Mouse (Mus musculus) right cerebral cortex, postnatal 4 days (tissue): ENCODE data around the gene Gad2.

ENCODE experiments used
- DNase-seq: peaks from one replicate; pipeline ENCODE4 v3.0.0-alpha.2; 2022

Gad2 gene

DNA sequence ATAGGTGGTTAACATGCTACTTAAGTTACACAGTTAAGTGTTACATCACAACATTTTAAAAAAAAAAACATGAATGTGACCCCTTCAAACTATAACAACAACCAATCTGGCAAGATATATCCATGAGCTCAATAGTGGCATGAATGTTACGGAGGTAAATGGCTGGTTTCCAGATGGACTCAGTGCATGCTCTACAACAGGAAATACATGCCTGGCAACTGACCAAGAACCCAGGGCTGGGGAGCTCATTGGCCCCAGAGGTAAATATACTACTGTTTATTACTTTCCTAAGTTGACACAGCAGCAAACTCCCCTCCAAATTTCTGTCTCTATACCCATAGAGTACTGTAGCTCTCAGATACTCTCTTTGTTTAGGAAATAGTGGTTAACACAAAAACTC, 26.4 kb downstream of the Gad2 start:
- no peak for DNase-seq

DNA sequence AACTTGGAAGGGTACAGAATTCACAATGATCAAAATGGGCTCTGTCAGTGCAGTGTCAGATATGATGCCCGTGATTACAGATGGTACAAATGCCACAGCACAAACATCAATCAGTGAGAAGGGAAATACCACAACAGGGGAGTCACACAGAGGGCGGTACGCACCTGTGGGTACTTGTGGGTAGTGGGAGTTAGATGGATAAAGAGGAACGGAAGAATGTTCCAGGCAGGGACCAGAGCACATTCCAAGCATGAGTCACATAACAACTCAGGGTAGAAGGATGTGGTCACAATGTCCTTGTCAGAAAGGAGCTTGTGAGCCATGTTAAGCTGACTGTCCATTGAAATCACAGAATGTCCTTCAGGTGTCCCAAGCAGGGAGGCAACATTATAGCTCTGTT, 29.8 kb downstream of the Gad2 start:
- no peak for DNase-seq

DNA sequence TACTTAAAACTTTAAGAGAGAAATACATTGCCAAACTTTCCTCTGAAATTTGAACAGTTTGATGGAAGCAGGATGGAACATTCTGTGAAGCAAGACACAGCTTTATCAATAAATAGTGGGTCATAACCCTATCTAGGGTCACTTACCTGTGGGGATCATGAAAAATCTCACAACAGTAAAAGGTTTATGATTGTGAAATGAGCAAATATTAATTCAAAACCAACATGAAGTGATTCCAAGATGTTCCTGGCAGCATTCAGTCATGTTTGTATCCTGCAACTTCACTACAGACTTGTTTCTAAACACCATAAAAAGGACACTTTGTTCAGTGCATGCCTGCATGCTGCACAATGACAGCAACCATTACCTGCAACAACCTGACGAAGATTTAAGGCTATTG, 41.7 kb downstream of the Gad2 start:
- no peak for DNase-seq

DNA sequence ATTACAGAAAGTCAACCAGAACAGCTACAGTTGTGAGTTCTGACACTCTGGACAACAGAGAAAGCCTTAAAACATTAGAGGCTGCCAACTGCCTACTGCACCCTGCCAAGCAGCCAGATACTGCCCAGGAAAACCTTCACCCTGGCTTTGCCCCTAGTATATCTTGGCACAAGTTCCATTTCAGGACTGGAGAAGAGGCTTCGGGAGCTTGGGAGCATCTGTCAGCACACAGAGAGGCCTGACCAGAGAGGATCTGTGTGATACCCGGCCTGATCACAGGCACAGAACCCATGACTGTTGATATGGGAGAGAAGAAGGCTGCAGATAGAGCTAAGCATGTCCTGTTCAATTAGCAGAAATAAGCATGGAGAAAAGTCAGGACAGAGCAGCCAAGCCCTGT, 48.4 kb downstream of the Gad2 start:
- no peak for DNase-seq

DNA sequence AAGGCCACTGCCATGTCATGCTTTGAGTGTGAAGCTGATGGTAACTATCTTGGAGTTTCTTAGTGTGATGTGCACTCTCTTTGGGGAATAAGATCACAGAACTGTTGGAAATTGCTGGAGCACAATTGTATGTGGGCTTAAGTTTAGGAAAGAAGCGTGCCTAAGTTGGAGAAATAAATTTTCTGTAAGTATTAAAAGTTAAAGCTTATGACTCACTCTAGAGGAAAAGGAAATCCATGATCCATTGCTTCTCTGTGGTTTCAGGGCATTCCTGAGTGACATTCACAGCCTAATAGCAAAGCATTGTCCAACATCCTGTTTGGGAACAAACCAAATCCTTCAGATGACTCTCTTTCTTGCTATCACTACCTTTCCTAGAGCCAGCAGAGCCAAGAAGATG, 49.3 kb downstream of the Gad2 start:
- no peak for DNase-seq

DNA sequence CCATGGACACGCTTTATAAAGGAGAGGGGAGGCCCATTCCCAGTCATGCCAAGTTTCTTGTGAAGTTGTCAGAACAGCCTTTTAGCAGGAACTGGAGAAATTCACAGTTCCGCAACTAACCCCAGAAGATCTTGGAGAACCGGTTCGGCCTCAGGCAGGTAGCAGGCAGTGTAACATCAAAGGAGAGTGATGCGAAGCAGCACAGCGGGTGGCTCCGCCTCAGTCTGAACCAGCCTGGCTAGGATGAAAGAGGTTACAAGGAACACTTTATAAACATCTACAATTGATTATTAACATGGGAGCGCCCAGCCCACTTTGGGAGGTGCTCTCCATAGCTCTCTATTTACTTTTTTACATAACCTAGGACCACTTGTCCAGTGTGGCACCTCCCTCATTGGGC, 55.1 kb downstream of the Gad2 start:
- DNase-seq = no peak

DNA sequence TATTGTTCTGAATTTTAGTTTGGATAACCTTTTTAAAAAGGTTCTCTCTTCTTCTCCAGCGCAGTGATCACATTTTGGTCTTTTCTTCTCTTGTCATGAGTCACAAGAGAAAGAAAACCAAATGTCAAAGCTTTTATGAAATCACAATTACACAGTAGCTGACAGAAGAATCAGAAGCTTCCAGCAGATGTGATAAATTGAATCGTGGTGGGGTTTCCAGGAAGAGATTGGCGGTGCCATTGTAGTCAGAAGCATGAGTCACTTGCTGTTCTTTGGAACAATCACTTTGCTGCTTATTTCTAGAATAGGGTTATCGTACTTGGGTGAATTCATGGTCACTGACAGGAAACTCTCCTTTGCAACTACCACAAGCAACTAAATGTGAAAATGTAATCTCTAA, 57.9 kb downstream of the Gad2 start:
- DNase-seq = no peak

DNA sequence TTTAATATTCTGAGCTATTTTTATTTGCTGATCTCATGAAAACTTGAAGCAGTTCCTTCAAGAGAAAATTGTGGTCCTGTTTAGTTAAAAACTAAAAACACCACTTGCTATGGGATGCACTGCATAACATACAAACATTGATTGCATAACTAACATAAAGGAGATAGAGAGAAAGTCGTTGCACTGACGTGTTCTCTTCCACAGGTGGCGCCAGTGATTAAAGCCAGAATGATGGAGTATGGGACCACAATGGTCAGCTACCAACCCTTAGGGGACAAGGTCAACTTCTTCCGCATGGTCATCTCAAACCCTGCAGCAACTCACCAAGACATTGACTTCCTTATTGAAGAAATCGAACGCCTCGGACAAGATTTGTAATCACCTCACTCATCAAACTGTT, 68.0 kb downstream of the Gad2 start:
- DNase-seq = no peak

DNA sequence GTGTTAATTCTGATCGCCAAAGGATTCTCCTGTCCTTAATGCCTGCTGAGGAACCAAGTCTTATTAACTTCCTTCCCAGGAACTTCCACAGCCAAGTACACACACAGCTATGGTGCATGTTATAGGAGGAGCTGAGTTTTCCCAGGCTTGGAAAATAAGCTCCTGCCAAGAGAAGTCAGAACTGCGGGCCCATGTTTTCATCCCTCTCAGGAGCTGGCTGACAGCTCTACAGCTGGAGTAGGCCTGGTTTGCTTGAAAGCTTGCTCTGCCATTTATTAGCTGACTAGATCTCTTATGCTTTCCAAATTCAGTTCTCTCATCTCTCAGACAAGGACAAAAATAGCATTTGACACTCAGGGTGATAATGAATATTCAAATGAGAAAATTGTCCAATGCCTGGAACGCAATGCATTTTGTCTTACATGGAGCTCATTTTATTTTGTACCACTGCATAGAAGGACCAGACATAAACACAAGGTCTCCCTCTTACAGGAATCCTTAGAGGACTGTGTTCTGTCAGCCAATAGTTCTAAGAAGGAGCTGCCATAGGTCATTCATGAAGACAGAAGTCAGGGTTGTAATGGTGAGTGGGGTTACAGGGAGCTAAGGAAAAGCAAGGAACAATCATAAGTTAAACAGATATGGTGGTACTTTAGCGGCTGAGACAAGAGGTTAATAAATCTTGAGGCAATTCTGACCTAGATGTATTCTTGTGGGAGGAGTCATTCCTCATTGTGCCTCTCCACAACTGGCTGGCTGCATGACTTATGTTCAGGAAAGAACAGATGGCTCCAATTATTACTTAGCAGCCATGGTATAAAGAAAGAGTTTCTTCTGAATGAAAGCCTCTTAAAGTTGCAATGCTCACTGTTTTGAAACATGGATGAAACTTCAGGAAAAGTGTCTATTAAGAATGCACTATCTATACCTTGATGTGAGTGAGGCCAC, 83.0 kb downstream of the Gad2 start:
- DNase-seq = no peak

DNA sequence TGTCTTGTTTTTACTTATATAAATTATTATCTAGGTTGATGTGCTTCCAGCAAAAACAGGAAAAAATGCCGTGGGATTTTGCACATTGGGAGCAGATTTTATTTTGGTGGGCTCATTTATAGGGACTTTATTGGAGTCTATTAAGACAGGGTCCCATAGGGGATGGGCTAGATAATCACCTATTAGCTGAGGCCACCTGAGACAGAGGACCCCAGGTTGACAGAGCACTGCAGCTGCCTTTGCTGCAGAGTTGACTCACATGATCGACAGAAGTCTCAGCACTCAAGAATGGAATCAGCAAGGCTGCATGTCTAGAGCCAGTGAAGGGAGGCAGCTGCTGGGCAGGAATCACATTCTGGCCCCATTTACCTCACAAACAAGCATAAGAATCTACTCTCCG, 84.2 kb downstream of the Gad2 start:
- no peak for DNase-seq

DNA sequence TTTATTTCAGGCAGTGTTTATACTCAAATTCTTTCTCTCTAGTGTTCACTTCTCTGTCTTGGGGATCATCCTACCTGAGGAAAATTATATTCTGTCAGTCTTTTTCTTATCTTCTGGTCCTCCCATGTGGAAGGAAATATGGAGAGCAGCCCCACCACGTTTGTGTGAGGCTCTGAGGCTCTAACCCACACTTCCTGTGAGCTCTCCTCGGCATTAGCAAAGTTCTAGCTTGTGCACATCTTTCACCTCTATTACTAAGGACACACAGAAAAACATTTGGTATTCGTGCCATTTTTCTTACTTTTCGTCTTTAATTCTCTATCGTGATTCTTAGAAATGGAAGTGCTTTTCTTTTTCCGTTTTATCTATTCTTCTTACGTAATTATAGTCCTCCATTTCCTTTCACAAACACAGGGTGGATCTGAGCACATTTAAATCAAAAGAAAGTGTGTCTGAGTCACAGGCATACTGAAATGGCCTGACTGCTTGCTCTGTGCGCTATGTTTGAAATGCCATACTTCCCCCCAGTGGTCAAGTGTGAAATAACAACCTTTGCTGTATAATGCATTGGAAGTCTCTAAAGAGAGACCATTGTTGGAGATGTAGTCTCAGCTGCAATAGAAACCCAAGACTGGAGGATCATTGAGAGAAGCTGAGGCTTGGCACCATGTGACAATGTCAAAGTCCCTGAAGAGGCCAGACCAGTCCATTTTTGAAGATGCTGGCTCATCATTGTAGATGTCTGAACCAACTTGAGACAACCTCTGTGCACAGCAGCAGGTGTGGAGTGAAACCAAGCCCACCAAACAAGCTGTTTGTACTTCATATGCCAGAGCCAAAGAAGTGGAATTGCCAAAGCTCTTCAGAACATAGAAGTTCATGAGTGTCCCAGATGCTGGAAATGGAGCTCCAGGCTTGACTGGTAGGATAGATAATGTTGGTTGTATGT, 99.8 kb downstream of the Gad2 start:
- peak; percentile 50 for DNase-seq

DNA sequence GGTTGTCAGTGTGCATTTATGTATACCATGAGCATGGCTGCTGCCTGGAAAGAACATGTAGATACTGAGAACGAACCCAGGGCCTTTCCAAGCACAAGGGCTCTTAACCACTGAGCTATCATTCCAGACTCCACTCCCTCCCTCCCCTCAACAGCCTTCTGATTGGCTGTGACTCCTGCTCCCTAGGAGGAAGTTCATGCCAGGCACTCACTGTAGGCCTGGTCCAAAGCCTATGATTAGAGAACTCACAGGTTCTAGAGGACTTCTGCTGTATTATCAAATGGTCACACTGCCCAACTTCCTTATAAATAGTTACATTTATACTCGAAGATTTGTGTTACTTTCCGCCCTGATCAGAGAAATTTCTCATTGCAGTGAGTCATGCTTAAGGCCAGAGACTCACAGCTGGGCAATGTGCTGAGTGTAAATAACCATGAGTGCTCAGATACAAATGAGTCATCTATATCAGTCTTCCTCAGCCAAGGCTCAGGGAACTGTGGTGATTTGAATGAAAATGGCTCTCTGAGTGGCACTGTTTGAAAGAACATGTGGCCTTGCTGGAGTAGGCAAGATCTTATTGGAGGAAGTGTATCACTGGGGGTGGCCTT, 102.0 kb downstream of the Gad2 start:
- DNase-seq = no peak

DNA sequence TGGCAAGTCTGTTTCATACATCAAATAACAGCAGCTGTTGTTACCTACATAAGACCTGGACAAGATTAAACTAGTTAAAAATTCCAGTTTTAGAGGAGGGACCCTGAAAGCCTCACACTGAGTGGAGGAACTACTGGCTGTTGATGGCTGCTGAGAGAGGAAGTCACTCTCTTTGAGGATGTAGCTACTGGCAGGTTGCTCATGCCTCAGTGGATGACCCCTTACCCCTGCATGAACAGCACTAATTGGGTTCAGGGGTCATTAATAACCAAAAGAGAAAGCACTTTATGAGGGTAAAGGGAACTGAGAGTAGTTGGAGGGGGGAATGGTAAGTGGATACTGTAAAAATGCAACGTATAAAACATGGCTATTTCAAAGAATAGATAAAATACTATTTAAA, 105.1 kb downstream of the Gad2 start:
- no peak for DNase-seq

DNA sequence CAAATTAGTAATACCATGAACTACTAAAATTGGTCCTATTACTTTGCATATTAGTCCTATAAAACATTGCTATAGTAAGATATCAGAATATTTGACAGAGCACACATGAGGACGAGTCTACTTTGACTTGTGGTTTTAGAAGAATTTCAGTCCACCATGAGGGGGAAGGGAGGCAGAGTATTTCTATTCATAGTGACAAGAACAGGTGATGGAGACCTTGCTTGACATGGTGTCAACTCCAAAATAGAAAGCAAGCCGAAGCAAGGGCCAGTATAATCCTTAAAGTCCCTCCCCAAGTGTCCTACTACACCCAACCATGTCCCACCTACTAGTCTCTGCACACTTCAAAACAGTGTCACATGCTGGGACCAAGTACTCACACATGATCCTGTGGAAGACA, 114.1 kb downstream of the Gad2 start:
- no peak for DNase-seq

DNA sequence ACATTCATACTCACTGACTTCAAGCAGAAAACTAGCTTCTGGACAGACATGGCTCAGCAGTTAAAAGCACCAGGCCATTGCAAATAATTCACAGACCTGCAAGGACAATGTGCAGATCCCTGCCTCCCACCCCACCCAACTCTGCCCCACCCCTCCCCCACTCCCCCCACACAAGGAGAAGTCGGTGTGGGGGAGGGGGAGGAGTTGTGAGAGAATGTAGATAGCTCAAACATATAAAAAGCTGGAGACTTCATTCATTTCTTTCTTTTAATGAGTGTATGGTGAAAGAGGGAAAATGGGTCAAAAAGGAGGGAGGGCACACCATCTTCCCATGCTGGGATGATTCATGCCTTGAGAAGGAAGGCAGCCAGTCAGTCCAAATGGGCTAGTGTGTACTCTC, 117.4 kb downstream of the Gad2 start:
- no peak for DNase-seq

DNA sequence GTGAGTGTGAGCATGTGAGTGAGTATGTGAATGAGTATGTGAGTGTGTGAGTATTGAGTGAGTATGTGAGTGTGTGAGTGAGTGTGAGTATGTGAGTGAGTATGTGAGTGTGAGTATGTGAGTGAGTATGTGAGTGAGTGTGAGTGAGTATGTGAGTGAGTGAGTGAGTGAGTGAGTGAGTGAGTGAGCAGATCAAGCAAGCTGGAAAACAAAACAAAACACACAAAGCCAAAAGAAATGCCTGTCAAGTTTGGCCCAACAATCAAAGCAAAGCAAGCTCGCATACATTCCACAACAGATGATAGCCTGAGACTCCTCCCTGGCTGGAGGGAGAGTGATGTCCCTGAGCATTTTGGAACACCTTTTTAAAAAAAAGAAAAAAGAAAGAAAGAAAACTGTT, 118.4 kb downstream of the Gad2 start:
- DNase-seq = no peak

DNA sequence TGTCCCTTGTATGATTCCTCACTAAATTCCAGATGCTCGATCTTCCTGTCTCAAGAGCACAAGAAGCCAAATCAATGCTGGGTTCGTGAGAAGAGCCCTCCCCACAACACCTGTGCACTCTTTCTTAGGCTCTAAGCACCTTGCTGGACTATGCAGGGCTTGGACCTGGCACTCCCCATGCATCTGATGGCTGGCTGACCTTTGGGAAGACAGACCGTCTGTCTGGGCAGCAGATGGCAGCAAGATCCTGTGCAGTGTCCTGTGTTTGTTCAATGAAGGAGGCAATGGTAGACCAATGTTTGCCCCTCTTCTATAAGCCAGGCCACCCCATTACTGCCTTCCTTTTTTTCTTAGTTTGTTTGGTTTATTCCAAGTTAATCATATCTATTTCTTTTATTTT, 119.2 kb downstream of the Gad2 start:
- no peak for DNase-seq
